Mouse (Mus musculus): ENCODE measurements at regions not wholly inside any gene's neighbourhood (a gene's known extent, or its start where the extent isn't known, plus 50 kb on each side); places are given as distances from the start of the nearest gene placed in this dataset.

- TF ChIP-seq POLR2A (IDR thresholded peaks at IDR 0.05; ENCODE audit: low read depth, low read length) (no peak), USF2 (conservative IDR thresholded peaks at IDR 0.05; ENCODE audit: low read depth, low read length) (no peak), CTCF (conservative IDR thresholded peaks at IDR 0.05 in 1 of 2, IDR thresholded peaks at IDR 0.05 in 1 of 2; ENCODE audit: low read depth in 2 of 2, low read length in 2 of 2) (no peak), ZC3H11A (IDR thresholded peaks at IDR 0.05; ENCODE audit: low read depth, low read length) (no peak), ZNF384 (IDR thresholded peaks at IDR 0.05; ENCODE audit: low read depth, low read length) (no peak), RCOR1 (conservative IDR thresholded peaks at IDR 0.05; ENCODE audit: low read depth, low read length) (no peak), CHD2 (IDR thresholded peaks at IDR 0.05; ENCODE audit: low read length) (no peak), USF1 (IDR thresholded peaks at IDR 0.05; ENCODE audit: low read depth, low read length) (no peak), POLR2AphosphoS2 (IDR thresholded peaks at IDR 0.05; ENCODE audit: low read depth, low read length) (no peak), SIN3A (IDR thresholded peaks at IDR 0.05; ENCODE audit: low read length) (no peak)
Measured at GRCm38 (mm10) chr9:83041345-83041744, 66.0 kb upstream of the Phip start.
